Mouse (Mus musculus): ENCODE measurements around the gene Rimbp2.

DNA sequence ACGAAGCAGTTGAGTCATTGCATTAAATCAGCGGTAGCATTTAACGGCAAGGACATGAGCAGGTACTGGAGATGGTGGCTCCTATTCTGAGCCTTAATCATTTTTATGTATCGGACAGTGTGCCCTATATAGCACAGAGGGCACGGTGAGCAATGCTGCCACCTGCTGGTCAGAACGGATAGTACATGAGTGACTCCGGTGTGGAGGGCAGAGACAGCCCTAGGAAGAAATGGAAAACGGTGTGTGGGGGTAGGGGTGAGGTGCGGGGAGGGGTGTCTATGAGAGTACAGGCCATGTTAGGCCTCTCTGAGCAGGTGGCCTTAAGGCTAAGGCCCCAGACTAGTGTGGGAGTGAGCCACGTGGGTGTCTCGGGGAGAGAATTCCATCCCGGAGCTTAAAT is 28.3 kb upstream of the Rimbp2 start:
- TF ChIP-seq GATA1 (IDR thresholded peaks at IDR 0.05; ENCODE audit: borderline replicate concordance, low read length) (no peak), FLI1 (IDR thresholded peaks at IDR 0.05; ENCODE audit: low read length) (no peak)
